Mouse (Mus musculus) liver, embryonic 14.5 days (tissue): ENCODE results near the gene Gpr12.

ENCODE experiments used
- CTCF ChIP-seq: IDR thresholded peaks from 2 replicates; pipeline ENCODE4 v1.5.1; 2016; ENCODE audit warnings: antibody characterized with exemption, low read depth, control low read depth
- EP300 ChIP-seq: IDR thresholded peaks from 2 replicates; pipeline ENCODE4 v1.6.1; 2016; ENCODE audit warnings: antibody characterized with exemption, low read depth

- TF ChIP-seq EP300, result no peak
- no peak for TF ChIP-seq CTCF
Observed at GRCm38 (mm10) chr5:146584478-146585306, at the start of gene Gpr12.
